Mouse (Mus musculus) urinary bladder, postnatal 4 days (tissue): ENCODE data around the gene Sult2b1.

Source experiments
- DNase-seq, 2 experiments: peaks; one replicate each; pipeline ENCODE4 v3.0.0; 2021 to 2022; ENCODE audit warnings: low spot score in 2 of 2

The Sult2b1 gene

GRCm38 (mm10) chr7:45711316-45712021 is 73.0 kb downstream of the Sult2b1 start:
- no peak for DNase-seq

GRCm38 (mm10) chr7:45710477-45711191 is 73.8 kb downstream of the Sult2b1 start:
- no peak for DNase-seq

GRCm38 (mm10) chr7:45709677-45710355 is 74.7 kb downstream of the Sult2b1 start:
- DNase-seq: no peak

- DNase-seq: no peak
These were observed 75.4 kb downstream of the Sult2b1 start for GRCm38 (mm10) chr7:45709036-45709435.

GRCm38 (mm10) chr7:45708221-45708761 is 76.2 kb downstream of the Sult2b1 start:
- DNase-seq: no peak

- DNase-seq: peak; percentile 93 to 97
These were observed 77.0 kb downstream of the Sult2b1 start for GRCm38 (mm10) chr7:45707375-45707967.

GRCm38 (mm10) chr7:45706721-45707241 is 77.7 kb downstream of the Sult2b1 start:
- DNase-seq: peak; percentile 87 to 90

- peak; percentile 77 to 83 for DNase-seq
These were observed 78.6 kb downstream of the Sult2b1 start for GRCm38 (mm10) chr7:45705873-45706281.

GRCm38 (mm10) chr7:45705443-45705864 is 79.0 kb downstream of the Sult2b1 start:
- DNase-seq: no peak

- peak; percentile 98 to 99 for DNase-seq
These were observed 79.6 kb downstream of the Sult2b1 start, which contains the start of gene Dbp for GRCm38 (mm10) chr7:45704730-45705442. Dbp (plus strand) TSS chr7:45705088.

- peak in 1 of 2 experiments; percentile 71 for DNase-seq
These were observed 80.4 kb downstream of the Sult2b1 start for GRCm38 (mm10) chr7:45704046-45704559.

GRCm38 (mm10) chr7:45703521-45704033 is 80.9 kb downstream of the Sult2b1 start:
- DNase-seq: no peak

- DNase-seq: no peak
These were observed 81.5 kb downstream of the Sult2b1 start for GRCm38 (mm10) chr7:45702809-45703520.

GRCm38 (mm10) chr7:45702316-45702715 is 82.2 kb downstream of the Sult2b1 start:
- no peak for DNase-seq

GRCm38 (mm10) chr7:45701607-45702006 is 82.9 kb downstream of the Sult2b1 start:
- no peak for DNase-seq

- no peak for DNase-seq
These were observed 83.4 kb downstream of the Sult2b1 start for GRCm38 (mm10) chr7:45701072-45701471.

- DNase-seq: peak; percentile 62 to 78
These were observed 84.0 kb downstream of the Sult2b1 start for GRCm38 (mm10) chr7:45700301-45701015.

GRCm38 (mm10) chr7:45699523-45700141 is 84.8 kb downstream of the Sult2b1 start, which contains the start of gene Car11:
Car11 (plus strand) TSS chr7:45699843.
- DNase-seq: no peak
